Mouse (Mus musculus) embryonic facial prominence, embryonic 13.5 days (tissue): Measurements from ENCODE around the gene Mrpl49. TPM values are rescaled to one million over a fixed set of nuclear protein-coding genes. Genes with fewer than 3 reads are reported as not detected.
A peak's percentile ranks its signal among the peaks of the same experiment; 100 is the strongest.

Experiments
- ATAC-seq: fragments of 200-750 bp; cut with Nextera tagmentation; 2 replicates; pipeline ENCODE4 v1.8.0; 2017; ENCODE audit warnings: low read depth; ENCODE audit not compliant: insufficient number of reproducible peaks, insufficient read depth, low FRiP score, low TSS enrichment
- H3K27ac ChIP-seq: fragments of 300-500 bp; sonication (generic); 2 replicates; pipeline ENCODE4 v1.5.1; 2015; ENCODE audit warnings: moderate library complexity, mild to moderate bottlenecking, inconsistent platforms
- H3K27me3 ChIP-seq: fragments of 300-500 bp; sonication (generic); 2 replicates; pipeline ENCODE4 v1.6.1; 2015; ENCODE audit warnings: mild to moderate bottlenecking, inconsistent platforms
- H3K36me3 ChIP-seq: fragments of 300-500 bp; sonication (generic); 2 replicates; pipeline ENCODE4 v1.6.1; 2015; ENCODE audit warnings: mild to moderate bottlenecking, inconsistent platforms
- H3K4me1 ChIP-seq: fragments of 300-500 bp; sonication (generic); 2 replicates; pipeline ENCODE4 v1.6.1; 2015; ENCODE audit warnings: inconsistent platforms
- H3K4me2 ChIP-seq: fragments of 300-500 bp; sonication (generic); 2 replicates; pipeline ENCODE4 v1.6.1; 2015; ENCODE audit warnings: moderate library complexity, mild to moderate bottlenecking, inconsistent platforms
- H3K4me3 ChIP-seq: fragments of 300-500 bp; sonication (generic); 2 replicates; pipeline ENCODE4 v1.5.1; 2015; ENCODE audit warnings: mild to moderate bottlenecking, inconsistent platforms
- H3K9ac ChIP-seq: fragments of 300-500 bp; sonication (generic); 2 replicates; pipeline ENCODE4 v1.6.1; 2015; ENCODE audit warnings: mild to moderate bottlenecking, inconsistent platforms
- H3K9me3 ChIP-seq: fragments of 300-500 bp; sonication (generic); 2 replicates; pipeline ENCODE4 v1.6.1; 2016; ENCODE audit warnings: inconsistent platforms
- WGBS: fragments of 180-500 bp; shearing (Covaris S2); methylation state at CpG from one replicate; pipeline ENCODE4 v1.1.7; 2015; ENCODE audit warnings: mixed read lengths; 5-methylcytosine and 5-hydroxymethylcytosine counted together
- polyA plus RNA-seq: library from polyadenylated mRNA; unstranded; fragments of >200 nt; fragmentation: Nextera tagmentation; extraction: Ambion mirVana; gene quantifications from 2 replicates; pipeline ENCODE4 v1.2.1, GENCODE M21; 2015

Mrpl49 gene
- polyA plus RNA-seq = 79.5 and 80.4 TPM in 2 replicates

DNA sequence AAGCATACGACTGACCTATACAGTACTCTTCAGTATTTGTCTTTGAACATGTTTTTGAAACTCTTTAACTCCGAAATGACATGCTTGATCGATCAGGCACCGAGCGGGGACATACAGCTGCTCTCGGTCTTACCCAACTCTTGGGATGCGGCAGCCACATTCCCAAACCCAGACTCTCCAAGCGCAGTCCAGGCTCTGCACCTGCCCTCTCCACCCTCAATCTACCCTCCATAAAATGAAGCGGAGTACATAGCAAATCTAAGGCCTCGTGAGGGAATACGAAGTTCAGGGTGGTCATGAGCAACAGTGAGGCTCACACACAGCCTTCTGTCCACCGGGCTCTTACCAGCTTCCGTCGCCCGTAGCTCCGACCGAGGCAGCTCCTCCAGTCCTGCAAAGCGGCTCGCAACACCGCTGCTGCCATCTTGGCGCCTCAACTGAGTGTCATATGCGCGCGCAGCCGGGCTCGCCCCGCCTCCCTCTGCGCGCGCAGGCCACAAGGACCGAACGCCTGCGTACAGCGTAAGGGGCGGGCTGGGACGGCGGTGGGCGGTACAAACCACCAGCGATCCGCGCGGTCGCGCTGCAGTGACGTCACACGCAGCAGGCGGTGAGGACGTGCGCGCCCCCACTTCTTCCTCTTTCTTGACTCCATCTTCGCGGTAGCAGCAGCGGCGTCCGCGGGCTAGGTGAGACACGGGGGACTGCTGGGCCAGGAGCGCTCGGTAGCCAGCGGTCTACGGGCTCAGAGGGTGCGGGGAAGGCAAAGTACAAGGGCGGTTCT lies at the start of gene Mrpl49, which contains the start of gene Fau:
Mrpl49 (minus strand) TSS at position 473 of the 784 bp plus-strand sequence.
Fau (plus strand) TSS at position 532 of the 784 bp plus-strand sequence.
- H3K36me3 ChIP-seq = peaks cover 47% of the 10 kb centered on the region

DNA sequence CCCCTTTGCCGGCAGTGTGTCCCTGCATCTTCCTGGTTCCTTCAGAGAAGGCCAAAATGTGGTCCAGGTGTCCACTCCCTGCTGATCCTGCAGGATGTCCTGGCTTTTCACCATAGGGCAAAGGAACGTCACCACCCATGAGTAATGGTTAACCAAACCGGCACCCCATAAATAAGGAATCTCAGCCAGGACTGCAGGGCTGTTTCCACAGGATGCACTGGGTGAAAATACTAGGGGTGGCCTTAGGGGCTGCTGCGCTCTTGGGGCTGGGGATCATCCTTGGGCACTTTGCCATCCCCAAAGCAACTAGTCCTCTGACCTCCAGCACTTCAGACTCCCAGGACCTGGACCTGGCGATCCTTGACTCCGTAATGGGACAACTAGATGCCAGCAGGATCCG lies 48.0 kb upstream of the Mrpl49 start, which contains the start of gene Naaladl1:
Naaladl1 (plus strand) TSS at position 197 of the 400 bp plus-strand sequence.
- 81% methylated on average over 7 of the region's 7 CpGs for WGBS
- Histone ChIP-seq H3K9me3 (no peaks in the 10 kb centered on the region), H3K4me2 (no peak within 1 kb of the TSS), H3K4me1 (peaks cover 7% of the 10 kb centered on the region; the same call in 1 of the 2 replicates), H3K4me3 (no peak within 1 kb of the TSS), H3K27me3 (no peaks in the 10 kb centered on the region), H3K9ac (no peak within 1 kb of the TSS), H3K27ac (no peak within 1 kb of the TSS), H3K36me3 (no peaks in the 10 kb centered on the region)
- ATAC-seq = no peak

More for the DNA sequence above, at the start of gene Mrpl49, which contains the start of gene Fau:
- Histone ChIP-seq H3K4me2 (peak within 1 kb of the TSS; percentile 84), H3K9me3 (no peaks in the 10 kb centered on the region), H3K27ac (peak within 1 kb of the TSS; percentile 78), H3K9ac (peak within 1 kb of the TSS; percentile 97), H3K27me3 (no peaks in the 10 kb centered on the region), H3K4me1 (peaks cover 29% of the 10 kb centered on the region), H3K4me3 (peak within 1 kb of the TSS; percentile 86)
- under 1% methylated on average over 61 of the region's 63 CpGs for WGBS
- ATAC-seq = peak; percentile 81

DNA sequence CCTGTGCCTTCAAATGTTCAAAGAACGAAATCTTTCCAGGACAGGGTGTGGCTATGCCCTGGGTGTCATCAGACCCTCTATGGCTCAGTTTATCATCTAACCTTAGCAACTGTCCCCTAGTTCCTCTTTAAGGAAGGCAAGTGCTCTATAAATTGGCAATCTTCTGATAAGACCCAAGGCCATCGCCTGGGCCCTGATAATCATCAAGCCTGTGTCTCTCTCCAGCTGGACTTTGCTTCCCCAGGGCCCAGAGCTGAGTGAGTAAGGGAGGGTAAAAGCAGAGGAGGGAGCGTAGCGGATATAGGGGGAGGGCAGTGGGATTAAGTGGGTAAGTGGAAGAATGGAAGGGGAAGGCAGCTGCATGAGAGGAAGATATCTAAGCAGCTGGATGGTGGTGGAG lies 46.9 kb upstream of the Mrpl49 start:
- H3K27me3 ChIP-seq = no peaks in the 10 kb centered on the region
- no peak for ATAC-seq
- no peaks in the 10 kb centered on the region for H3K9me3 ChIP-seq
- H3K36me3 ChIP-seq = 0 out of 2 replicates have a peak, but pooled peaks cover 1% of the 10 kb centered on the region
- no peak overlapping the region for H3K4me3 ChIP-seq
- no peak overlapping the region for H3K9ac ChIP-seq
- H3K4me1 ChIP-seq = peaks cover 7% of the 10 kb centered on the region; the same call in 1 of the 2 replicates
- no peak overlapping the region for H3K27ac ChIP-seq
- WGBS = 81% methylated on average over 4 of the region's 4 CpGs
- no peak overlapping the region for H3K4me2 ChIP-seq

DNA sequence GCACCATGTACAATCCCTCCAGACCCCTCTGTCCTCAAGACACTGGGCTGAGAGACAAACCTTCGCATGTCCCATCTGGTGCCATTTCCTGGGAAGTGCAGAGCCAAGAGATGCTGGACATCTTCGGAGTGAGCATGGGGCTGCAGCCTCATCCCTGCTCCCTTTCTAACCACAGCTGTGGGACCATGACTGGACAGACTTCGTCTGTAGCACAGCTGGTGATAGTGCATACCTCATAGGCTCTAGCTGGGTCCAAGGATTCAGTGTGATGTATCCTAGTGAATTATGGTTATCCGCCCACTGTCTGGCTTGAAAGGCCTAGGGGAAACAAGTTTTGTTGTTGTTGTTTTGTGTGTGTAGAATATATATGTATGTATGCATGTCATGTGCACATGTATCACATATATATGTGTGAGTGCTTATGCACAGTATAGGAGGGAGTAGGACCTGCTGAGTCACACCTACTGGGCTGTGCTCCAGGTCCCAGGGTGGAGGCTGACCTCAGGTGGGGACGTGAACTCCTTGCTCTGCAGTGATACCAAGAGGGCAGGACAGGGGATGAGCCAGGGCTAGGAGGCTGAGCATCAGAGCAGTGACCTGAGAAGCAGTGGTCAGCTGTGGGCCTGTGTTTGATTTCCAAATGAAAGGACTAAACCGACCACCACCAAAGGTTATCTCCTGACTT lies 44.7 kb upstream of the Mrpl49 start:
- Histone ChIP-seq H3K4me1 (peaks cover 7% of the 10 kb centered on the region; the same call in 1 of the 2 replicates), H3K4me3 (no peak overlapping the region), H3K9me3 (no peaks in the 10 kb centered on the region), H3K27me3 (no peaks in the 10 kb centered on the region), H3K9ac (no peak overlapping the region), H3K27ac (no peak overlapping the region), H3K4me2 (no peak overlapping the region), H3K36me3 (peaks cover 13% of the 10 kb centered on the region; the same call in 1 of the 2 replicates)
- 78% methylated on average over 6 of the region's 6 CpGs for WGBS
- peak; percentile 68; the same call in 1 of the 2 replicates for ATAC-seq

DNA sequence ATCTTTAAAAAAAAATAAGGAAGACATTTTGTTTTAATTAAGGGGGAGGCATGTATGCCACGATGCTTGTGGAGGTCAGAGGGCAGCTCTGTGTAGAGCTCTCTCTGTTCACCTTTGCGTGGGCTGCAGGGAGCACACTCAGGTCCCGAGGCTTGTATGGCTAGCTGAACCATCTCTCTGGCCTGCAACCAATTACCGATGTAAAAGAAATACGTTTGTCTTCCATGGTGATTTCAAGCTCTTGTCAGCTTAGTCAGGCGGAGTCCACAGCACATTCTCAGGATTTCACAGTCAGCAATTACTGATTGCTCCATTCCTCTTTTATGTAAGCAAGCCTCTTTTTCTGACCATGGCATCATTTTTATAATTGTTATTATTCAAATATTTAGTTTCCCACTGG lies 43.6 kb upstream of the Mrpl49 start:
- no peak overlapping the region for H3K9ac ChIP-seq
- no peak overlapping the region for H3K4me2 ChIP-seq
- WGBS = 16% methylated on average over 6 of the region's 6 CpGs
- no peaks in the 10 kb centered on the region for H3K9me3 ChIP-seq
- no peak overlapping the region for H3K4me3 ChIP-seq
- H3K27me3 ChIP-seq = no peaks in the 10 kb centered on the region
- peaks cover 7% of the 10 kb centered on the region; the same call in 1 of the 2 replicates for H3K4me1 ChIP-seq
- peaks cover 19% of the 10 kb centered on the region; the same call in 1 of the 2 replicates for H3K36me3 ChIP-seq
- no peak for ATAC-seq
- no peak overlapping the region for H3K27ac ChIP-seq

DNA sequence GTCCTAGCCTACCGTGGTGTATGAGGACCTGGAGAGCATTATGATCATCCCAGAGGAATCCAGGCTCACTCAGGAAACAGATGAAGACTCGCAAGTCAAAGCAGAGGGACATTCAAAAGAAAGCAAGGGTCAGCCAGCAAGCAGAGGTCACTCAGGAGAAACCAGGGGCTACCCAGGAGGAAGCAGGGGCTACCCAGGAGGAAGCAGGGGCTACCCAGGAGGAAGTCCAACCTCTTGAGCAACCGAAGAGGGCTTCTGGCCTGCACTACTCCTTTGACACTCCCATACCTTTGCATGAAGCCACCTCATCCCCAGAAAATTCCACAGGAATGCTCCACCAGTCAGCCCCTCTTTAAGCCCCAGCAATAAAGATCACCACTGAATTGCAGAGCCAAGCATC lies 40.3 kb upstream of the Mrpl49 start:
- 82% methylated on average over 3 of the region's 3 CpGs for WGBS
- H3K36me3 ChIP-seq = peaks cover 48% of the 10 kb centered on the region
- H3K9me3 ChIP-seq = no peaks in the 10 kb centered on the region
- no peak overlapping the region for H3K4me3 ChIP-seq
- H3K4me2 ChIP-seq = no peak overlapping the region
- no peak overlapping the region for H3K9ac ChIP-seq
- H3K27me3 ChIP-seq = no peaks in the 10 kb centered on the region
- H3K27ac ChIP-seq = no peak overlapping the region
- ATAC-seq = no peak
- peaks cover 7% of the 10 kb centered on the region; the same call in 1 of the 2 replicates for H3K4me1 ChIP-seq

DNA sequence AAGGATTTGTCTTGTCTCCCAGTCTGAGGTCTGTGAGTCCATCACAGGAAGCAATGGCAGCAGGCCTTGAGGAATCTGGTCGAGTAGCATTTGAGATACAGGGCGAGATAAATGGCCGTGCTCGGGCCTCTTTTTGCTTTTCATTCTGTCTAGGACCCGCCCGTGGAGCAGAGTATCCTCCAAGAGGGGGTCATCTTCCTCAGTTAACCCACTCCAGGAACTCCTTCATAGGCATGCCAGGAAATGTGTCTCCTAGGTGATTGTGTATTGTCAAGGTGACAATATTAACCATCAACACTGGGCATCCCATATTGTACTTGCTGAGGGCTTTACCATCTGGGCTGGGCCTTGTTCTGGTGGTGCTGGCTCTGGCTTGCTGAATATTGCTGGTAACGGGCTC lies 36.5 kb upstream of the Mrpl49 start, which contains the start of gene AC131692.1:
AC131692.1 (plus strand) TSS at position 301 of the 400 bp plus-strand sequence.
- peaks cover 79% of the 10 kb centered on the region for H3K36me3 ChIP-seq
- H3K4me2 ChIP-seq = no peak within 1 kb of the TSS
- H3K27ac ChIP-seq = no peak within 1 kb of the TSS
- H3K9me3 ChIP-seq = no peaks in the 10 kb centered on the region
- 92% methylated on average over 7 of the region's 7 CpGs for WGBS
- 0 out of 2 replicates have a peak within 1 kb of the TSS, but pooled peaks have one; percentile 11 for H3K9ac ChIP-seq
- no peaks in the 10 kb centered on the region for H3K4me1 ChIP-seq
- no peaks in the 10 kb centered on the region for H3K27me3 ChIP-seq
- ATAC-seq = no peak
- H3K4me3 ChIP-seq = no peak within 1 kb of the TSS

DNA sequence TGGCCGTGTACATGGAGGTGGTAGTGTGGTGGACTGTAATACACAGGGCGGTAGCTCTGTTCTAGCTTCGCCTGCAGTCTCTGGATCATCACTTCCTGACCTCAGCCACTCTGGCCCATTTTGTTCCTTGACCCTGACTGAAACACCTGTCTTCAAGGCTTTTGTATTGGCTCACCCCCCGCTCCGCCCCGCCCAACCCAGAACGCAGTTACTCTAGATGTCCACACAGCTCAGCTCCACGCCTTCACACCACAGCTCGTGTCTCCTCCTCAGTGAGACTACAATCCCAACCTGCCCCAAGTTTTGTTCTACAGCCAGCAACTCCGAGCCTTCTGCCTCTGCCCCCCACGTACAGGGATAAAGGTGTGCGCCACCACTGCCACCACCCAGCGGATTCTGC lies 31.3 kb upstream of the Mrpl49 start:
- Histone ChIP-seq H3K4me3 (no peak overlapping the region), H3K9me3 (no peaks in the 10 kb centered on the region), H3K36me3 (peaks cover 62% of the 10 kb centered on the region), H3K27me3 (no peaks in the 10 kb centered on the region), H3K4me2 (no peak overlapping the region), H3K27ac (no peak overlapping the region), H3K9ac (no peak overlapping the region), H3K4me1 (peaks cover 16% of the 10 kb centered on the region)
- whole genome bisulfite sequencing = 93% methylated on average over 13 of the region's 13 CpGs
- ATAC-seq = no peak

DNA sequence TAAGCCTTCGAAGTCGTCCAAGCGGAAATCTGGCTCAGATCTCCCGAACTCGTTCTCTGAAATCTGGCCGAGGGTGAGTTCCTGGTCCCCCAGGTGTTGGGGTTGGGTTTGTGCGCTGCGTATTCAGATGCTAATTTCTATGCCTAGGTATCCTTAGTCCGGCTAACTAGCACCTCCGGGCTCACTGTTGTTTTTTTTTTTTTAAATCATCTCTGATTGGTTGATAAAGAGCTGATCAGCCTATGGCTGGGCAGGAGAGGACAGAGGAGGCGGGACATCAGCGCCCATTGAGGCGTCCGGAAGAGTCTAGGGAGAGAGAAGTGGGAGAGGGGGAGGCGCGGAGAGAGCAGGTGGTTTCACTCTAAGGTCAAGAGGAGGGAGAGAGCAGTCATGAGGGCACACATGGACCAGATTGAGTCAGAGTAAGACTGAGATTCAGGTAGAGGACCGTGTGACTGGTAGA lies 27.9 kb upstream of the Mrpl49 start:
- peaks cover 23% of the 10 kb centered on the region for H3K4me1 ChIP-seq
- no peaks in the 10 kb centered on the region for H3K9me3 ChIP-seq
- peak overlapping the region; percentile 76 for H3K4me3 ChIP-seq
- H3K9ac ChIP-seq = peak overlapping the region; percentile 79
- ATAC-seq = peak; percentile 48; the same call in 1 of the 2 replicates
- under 1% methylated on average over 17 of the region's 17 CpGs for WGBS
- H3K36me3 ChIP-seq = peaks cover 55% of the 10 kb centered on the region
- H3K27me3 ChIP-seq = no peaks in the 10 kb centered on the region
- H3K27ac ChIP-seq = peak overlapping the region; percentile 58
- H3K4me2 ChIP-seq = peak overlapping the region; percentile 93

DNA sequence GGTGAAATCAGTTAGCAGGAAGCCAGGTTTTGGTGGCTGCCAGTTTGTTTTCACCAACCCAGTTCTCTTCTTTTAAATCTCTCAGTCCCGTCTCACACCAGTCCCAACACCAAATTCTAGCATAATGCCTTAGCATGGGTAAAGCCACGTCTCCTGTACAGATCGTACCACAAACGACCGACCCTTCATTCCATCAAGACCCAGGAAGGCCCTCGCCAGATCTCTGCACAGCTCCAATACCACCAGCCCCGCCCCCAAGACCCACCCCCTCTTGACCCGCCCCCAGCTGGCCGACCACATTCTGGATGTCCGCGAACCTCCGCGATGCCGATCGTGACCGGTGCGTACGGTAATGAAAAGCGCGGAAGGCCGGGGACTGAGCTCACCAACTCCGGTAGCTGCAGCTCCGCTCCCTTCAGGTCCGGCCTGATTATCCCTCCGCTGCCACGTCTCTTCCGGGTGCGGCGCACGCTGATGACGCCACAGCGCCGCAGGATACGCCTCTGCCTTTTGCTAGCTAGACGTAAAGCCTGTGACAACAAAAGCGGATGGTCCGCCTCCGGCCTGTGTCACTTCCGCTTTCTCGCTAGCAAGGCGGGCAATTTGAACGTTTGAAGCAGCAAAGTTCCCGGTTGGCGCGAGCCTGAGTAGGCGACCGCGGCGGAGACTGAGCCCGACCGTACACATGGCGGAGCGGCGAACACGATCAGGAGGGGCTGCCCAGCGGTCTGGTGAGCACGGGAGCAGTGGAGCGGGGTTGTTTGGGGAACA lies 27.1 kb upstream of the Mrpl49 start, which contains the start of the genes Zfpl1 and Cdca5:
Zfpl1 (minus strand) TSS at position 479 of the 771 bp plus-strand sequence.
Cdca5 (plus strand) TSS at position 506 of the 771 bp plus-strand sequence.
- peak within 1 kb of the TSS; percentile 93 for H3K4me2 ChIP-seq
- H3K9ac ChIP-seq = peak within 1 kb of the TSS; percentile 79
- peak within 1 kb of the TSS; percentile 58 for H3K27ac ChIP-seq
- H3K9me3 ChIP-seq = no peaks in the 10 kb centered on the region
- peaks cover 55% of the 10 kb centered on the region for H3K36me3 ChIP-seq
- whole genome bisulfite sequencing = under 1% methylated on average over 58 of the region's 58 CpGs
- peaks cover 23% of the 10 kb centered on the region for H3K4me1 ChIP-seq
- peak within 1 kb of the TSS; percentile 76 for H3K4me3 ChIP-seq
- no peaks in the 10 kb centered on the region for H3K27me3 ChIP-seq
- peak; percentile 80 for ATAC-seq
